Mouse (Mus musculus) cerebellum, adult 9-10 months (tissue): ENCODE data around the gene Tspan18.
A peak's percentile ranks its signal among the peaks of the same experiment; 100 is the strongest.

Experiments used
- DNase-seq: peaks from one replicate; pipeline ENCODE4 v3.0.0; 2022

Tspan18 gene

DNA sequence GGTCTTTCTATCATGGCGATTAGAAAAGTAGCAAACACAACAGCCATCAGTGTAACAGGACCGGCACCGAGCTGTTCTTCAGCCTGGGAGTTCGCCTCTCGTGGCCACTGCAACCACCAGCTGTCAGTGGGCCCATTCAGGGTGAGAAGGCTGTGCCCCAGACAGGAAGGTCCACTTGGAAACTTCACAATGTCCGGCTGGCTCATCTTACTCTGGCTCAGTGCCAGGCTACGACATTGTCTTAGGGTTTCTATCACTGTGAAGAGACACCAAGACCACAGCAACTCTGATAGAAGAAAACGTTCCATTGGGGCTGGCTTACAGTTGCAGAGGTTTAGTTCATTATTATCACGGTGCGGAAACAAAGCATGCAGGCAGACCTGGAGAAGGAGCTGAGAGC is 45.1 kb downstream of the Tspan18 start:
- DNase-seq = no peak

DNA sequence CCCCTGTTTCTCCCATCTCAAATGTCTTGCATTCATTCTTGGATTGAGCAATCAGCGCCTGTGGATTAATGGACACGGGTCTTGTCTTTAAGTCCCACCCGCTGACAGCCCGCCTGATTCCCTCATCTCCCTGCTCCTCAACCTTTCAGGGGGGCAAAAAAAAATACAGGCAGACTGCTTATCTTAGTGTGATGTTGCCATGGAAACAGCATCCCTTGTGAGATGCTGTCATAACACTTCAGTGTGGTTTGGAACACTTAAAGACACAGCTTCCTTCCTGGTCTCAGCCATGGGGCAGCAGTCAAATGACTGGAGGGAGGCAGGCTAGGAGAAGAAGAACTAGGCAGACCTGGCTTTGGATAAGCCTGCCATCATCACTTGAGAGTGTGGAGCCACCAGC is 47.0 kb downstream of the Tspan18 start:
- DNase-seq = no peak

DNA sequence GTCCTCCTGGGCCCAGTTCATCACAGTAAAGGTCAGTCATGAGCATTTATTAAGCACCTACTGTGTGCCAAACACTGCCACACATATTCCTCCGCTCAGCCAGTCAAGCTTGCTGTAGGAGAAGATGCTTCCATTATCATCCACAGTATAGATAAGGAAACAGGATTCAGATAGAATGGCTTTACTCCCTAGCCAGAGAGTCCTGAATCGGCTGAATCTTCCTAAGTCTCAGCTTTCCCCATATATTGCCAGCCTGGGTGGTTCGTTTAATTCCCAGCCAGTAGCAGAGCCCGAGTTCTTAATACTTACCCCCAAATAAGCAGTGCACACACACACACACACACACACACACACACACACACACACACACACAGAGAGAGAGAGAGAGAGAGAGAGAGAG is 47.6 kb downstream of the Tspan18 start:
- no peak for DNase-seq

DNA sequence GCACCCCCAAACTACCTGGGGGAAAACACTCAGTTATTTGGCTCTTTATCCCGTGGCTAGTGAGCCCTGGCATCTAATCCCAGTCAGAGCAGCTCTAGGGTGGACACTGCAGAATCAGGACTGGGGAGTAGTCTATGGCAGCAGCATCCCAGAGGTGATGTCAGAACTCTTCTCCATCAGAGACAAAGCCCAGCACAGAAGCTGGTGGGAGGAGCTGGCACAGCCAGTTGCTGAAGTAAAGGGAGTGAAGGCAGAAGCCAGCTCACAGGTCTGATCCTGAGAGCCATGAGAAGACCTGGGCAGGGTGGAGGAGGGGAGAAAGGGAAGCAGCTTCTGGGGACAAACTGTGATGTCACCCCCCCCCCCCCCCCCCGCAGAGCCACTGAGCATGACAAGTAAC is 48.0 kb downstream of the Tspan18 start:
- DNase-seq = no peak

DNA sequence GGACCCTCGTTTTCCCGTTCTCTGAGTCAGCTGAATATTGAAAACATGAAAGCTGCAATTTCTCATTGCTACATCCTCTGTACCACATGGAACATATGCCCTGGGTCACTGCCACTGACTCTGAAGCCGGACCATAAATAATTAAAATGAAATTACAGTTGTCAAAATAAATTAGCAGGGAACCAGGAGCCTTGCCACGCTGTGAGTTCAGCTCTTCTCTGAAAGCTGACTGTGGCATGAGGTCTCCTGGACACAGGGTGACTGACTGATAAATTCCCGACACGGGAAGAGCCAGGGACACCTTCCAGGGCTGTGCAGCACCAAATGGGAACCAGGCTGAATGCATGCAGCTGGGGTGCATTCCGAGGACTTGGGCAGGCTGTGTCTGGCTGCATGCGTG is 48.5 kb downstream of the Tspan18 start:
- DNase-seq = peak; percentile 47

DNA sequence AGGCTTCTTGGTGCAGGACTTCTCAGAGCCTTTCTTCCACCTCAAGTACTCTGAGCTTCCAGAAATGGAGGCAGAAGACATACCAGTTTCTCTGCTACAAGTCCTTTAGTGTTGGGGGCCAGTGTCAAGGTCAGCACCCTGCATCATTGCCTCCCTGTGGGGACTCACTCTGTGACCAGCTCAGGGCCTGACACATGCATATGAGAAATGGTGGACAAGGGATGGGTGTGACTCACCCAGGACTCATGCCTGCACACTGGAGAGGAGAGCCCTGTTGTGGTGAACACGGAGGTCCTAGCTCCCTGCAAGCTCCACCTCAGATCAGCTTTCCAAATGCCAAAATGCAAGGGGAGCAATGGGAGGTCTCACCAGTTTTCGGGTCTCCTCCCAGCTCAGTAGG is 49.7 kb downstream of the Tspan18 start:
- DNase-seq = no peak

DNA sequence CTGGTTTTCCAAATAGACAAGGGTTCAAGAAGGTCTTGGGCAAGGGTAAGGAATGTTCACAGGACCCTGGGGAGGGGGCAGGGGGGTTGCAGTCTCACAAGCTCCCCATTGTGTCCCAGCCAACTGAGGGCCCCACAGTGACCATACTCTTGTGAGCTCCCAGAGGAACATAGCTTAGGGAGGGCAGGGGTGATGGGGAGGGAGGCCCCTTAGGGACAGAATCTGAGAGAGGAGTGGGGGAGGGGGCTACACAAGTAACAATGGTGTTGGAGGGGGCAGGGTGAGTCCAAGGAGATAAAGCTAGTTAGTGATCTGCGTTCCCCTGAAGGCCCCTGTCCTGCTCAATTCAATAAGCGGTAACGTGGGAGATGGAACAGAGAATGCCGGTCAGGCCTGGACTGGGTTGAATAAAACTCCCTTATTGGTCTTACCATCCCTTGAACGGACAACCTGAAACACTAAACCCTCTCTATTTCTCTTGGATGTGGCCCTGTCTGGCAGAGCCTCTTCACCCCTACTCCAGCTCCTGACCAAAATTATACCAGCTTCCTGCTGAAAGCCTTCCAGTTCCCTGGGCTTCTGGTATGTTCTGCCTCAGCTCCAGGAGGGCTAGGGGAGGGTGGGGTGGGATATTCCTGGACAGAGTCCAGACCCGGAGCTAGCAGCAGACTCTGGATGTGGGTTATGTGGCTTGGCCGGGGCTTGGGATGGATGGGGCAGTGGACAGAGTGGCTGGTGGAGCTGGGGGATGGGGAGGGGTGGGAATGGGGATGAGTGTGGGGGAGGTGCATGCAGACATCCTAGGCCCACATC is 50.6 kb downstream of the Tspan18 start:
- no peak for DNase-seq

DNA sequence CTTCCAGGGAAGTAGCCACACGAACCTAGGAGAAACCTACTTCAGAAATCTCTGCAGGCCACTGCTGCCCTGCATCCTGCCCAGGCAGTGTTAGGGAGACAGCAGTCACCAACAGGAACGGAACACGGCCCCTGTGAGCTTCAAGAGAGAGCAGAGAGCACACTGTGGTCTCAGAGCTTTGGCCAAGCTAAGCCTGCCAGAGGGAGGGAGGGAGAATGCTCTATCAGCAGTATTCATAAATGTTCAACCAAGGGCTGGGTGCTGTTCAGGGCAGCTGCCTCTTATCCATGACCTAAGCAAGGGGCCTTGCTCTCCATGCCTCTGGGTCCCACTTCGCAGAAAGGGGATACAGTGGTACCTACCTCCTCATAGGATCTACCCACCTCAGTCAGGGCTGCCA is 51.7 kb downstream of the Tspan18 start:
- no peak for DNase-seq

DNA sequence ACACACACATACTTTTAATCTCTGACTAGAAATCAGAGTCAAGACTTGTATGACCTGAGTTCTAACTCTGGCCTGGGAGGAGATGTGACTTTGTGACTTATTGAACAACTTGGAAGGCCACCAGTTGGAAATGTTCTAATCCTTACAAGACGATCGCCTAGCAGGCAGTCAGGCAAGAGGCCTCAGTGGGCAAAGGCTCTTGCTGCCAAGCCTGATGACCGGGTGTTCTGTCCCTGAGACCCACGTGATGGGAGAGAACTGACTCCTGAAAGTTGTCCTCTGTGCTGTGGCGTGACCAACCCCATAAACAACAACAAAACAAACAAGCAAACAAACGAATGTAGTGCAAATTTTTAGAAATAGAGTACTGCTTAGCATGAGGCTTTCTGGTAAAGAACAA is 52.8 kb downstream of the Tspan18 start:
- DNase-seq = no peak

DNA sequence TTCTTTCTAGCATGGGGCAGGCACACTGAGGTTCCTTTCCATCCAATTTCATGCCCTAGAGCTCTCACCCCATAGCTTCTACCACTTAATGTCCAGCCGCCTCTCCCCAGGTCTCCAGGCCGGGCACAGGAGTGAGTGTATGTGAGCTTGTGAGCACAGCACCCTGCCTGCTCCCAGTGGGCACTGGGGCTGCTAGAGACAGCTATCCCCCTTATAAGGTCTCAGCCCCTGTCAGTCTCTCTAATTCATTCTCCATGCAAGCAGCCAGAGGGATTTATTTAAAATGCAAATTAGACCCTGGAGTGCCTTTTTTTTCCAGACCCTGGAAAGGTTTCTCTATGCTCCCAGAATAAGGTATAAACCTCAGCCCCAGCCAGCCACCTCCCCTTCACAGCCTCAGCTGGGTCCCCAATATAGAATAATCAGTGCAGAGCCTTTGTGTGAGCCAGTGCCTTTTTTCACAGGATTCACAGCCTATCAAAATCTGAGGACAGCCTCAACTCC is 54.1 kb downstream of the Tspan18 start:
- no peak for DNase-seq

DNA sequence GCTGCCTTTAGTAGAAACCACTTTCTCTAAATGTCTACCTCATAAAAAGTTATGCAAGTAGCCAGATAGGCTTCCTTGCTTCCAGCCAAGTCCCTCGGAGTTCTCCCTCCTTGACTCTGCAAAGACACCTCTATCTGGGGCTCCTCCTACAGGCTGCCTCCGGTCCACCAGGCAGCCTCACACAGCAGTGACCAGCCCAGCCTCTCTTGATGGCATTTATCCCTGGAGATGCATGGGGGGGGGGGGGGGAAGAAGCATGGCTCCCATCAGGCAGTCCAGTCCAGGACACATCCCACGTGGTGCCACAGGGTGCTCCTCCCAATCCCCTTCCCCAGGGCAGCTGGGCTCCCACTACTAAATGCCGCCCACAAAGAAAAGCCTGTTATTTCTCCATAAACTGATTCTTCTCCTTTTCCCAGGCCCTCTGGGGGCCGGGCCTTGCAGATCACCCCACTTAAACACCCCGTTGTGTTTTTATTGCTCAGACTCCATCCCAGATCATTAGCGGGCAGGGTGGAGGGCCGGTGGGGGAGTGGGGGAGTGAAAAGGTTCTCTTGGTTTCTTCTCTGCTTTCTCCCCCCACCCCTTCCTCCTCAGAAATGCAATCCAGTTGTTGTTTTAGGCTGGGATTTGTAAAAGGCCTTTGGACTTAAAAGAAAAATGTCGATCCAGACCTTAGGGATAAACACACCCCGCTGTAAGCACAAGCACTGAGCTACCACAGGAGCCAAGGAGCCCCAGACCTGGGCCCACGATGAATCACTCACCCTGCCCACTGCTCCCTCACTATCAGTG is 55.9 kb downstream of the Tspan18 start:
- no peak for DNase-seq

DNA sequence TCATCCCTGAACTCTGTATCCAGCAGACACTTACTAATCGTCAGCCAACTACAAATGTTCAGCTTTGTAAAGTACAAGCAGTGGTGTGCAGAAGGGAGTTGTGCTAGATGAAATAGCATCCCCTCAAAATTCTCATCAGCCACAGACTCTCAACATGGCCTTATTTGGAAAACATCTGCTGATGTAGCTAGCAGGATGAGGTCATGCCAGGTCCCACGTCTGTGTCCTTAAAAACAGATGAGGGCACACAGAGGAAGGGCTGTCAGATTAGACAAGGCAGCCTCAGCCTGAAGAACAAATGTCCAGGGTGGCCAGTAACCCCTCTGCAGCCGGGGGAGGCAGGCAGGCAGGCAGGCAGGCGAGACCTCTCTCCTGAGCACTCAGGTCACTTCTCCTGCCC is 56.8 kb downstream of the Tspan18 start:
- no peak for DNase-seq

DNA sequence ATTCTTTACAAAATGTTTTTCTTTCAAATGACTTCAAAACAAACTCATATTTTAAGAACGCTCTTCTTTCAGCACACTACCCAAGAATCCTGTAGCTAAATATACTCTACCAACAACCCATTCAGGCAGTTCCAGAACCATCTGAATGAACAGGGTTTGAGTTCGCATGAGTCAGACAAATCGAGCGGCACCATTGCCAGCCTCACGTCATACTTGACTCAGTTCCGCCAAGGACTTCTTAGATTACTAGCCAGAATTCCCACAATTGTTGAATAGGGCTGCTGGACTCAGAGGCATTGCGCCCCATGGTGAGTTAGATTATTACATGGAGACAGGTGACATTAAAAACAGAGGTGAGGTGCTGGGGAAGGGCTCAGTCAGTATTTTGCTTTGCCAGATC is 58.3 kb downstream of the Tspan18 start:
- DNase-seq = no peak

DNA sequence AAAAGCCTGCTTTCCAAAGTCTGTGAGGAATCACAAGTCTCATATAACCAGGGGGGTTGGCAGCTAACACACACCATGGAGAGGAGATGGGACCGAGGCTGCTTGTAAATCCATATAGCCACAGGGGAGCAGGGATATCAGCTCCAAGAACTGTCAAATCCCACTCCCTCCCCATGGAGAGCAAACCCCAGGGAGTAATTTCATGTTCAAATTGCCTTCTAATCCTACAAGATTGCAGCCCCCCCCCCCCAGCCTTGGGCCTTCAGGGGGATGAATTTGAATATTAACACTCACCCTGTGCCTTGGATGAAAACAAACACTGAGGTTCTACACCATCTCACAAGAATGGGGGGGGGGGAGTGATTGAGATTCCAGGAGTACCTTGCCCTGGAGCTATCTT is 60.4 kb downstream of the Tspan18 start:
- DNase-seq = no peak

DNA sequence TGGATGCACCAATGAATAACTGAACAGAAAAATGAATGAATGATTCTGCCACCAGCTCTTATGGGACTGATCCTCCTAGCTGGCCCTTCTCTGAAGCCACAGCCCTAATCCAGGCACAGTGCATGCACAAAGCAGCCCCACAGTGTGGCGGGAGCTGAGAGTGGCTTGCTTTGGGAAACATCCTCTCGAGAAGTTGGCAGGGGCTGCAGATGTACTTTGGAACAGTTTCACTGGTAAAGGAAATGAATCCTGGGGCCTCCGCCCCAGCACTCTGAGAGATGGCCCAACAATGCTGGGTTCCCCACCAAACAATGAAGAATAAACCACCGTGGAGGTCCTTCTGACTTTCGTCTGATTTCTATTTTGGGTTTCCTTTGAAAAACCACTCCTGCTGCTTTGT is 64.2 kb downstream of the Tspan18 start:
- no peak for DNase-seq

DNA sequence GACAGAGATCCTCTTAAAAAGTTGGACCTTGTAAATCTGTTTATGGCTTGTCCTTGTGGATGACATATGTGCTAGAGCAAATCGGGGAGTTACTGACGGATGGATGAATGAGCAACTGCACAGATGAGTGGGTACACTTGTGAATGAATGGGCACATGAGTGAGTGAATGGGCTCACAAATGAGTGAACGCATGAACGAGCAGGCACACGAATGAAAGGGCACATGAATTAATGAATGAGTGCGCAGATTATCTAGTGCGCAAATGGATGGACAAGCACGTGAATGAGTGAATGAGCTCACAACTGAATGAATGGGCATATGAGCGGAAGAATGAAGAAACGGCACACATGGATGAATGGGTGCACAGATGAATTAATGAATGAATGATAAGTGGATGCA is 64.7 kb downstream of the Tspan18 start:
- no peak for DNase-seq

DNA sequence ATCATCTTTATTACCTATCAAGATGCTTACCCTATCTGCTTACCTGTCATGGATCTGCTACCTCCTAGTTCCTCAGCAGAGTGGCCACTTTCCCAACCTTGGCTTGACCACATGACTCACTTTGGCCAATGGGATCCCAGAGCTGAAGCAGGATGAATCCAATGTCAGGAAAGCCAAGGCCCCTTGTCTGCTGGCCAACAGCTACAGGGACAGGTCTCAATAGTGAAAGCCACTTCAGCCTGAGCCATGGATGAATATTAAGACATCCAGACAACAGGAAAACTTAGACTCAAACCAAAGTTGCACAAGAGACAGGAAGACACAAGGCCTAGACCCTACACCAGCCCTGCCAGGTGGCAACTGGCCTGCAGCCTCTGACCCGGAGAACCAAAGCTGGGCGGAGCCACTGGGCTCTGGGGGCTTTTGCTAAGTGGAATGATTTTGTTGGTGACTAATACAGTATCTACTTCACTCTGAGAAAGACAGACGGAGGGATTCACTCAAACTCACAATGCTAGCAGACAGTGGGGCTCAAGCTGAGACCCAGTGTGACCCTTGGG is 65.5 kb downstream of the Tspan18 start:
- DNase-seq = no peak

DNA sequence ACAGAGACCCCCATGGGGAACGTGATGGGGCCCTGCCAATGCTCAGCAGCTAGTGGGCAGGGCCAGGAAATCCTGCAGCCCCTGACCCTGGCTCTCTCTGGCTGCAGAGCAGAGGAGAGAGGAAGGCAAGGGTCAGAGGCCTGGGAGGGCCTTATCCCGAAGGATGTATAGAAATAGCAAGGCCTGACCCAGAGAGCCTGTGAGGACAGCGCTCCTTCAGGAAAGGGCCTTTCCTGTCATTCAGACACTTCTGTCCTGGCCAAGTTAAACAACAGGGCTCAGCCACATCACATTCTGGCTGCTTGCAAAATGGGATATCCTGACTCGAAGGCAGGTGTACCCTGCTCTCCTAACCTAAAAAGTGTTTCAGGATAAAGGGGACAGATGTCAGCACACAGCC is 66.5 kb downstream of the Tspan18 start:
- no peak for DNase-seq

DNA sequence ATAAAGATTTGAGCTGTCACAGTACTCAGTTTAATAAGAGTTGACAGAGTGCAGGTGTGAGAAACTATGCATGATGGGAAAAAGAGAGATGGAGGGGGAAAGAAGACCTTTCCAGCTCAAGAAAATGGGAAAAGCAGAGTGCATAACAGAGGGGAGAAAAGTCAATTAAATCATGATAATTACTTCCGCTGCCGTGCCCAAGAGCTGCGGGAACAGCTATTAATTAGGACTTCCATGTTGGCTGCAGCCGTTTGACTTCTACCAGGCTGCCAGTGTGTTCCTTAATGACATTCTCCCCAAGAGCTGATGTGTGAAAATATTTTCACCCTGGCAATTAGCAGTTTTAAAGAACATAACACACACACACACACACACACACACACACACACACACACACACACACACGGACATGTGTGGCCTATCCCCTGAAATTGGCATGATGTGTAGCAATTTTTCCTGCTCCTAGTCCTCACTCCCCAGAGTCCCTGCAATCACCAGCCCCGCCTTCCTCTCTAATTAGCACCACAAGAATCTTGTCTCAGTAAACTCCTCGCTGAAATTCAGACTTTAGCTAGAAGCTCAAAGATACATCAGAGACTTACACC is 67.6 kb downstream of the Tspan18 start:
- no peak for DNase-seq

DNA sequence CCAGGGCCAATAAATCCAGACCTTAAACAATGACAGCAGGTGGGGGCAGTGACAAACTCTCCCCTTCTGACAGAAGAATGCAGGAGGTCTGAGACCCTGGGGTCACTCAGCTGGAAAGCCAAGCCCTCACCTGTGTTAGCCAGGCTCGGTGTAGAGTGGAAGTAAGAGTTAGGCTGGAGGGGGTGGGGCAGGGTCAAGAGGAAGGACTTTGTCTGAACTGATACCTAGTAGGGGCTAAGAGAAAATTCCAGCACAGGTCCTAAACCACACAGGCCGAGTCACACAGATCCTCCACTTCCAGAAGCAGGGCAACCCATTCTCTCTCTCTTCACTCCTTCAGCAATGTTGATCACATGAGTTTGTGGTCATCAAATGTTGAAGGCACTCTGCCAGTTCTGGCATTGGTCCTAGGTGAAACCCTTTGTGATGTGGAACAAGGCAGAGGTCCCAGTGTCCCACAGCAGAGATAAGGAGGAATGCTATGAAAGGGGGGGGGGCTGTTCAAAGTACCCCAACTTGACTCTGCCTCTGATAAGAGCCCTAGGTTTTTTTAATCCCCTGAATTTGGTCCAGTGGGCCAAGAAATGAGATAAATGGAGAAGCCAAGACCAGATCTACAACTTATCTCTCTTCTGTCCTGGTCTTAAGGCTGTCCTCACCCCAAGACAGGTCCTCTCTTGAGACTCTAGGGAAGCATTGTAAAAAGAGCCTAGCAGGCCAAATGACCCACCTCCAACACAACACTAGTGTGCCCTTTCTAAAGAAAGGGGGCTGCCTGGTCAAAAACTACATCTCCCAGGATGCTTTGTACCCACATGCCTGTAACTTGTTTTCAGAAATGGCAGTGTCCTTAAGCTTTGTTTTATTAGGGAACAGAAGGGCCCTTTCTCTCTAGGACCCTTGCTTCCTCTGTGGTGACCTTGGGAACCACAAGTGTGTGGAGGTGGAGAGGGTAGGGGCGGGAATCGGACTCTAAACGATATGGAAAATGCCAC is 71.7 kb downstream of the Tspan18 start:
- DNase-seq = no peak

DNA sequence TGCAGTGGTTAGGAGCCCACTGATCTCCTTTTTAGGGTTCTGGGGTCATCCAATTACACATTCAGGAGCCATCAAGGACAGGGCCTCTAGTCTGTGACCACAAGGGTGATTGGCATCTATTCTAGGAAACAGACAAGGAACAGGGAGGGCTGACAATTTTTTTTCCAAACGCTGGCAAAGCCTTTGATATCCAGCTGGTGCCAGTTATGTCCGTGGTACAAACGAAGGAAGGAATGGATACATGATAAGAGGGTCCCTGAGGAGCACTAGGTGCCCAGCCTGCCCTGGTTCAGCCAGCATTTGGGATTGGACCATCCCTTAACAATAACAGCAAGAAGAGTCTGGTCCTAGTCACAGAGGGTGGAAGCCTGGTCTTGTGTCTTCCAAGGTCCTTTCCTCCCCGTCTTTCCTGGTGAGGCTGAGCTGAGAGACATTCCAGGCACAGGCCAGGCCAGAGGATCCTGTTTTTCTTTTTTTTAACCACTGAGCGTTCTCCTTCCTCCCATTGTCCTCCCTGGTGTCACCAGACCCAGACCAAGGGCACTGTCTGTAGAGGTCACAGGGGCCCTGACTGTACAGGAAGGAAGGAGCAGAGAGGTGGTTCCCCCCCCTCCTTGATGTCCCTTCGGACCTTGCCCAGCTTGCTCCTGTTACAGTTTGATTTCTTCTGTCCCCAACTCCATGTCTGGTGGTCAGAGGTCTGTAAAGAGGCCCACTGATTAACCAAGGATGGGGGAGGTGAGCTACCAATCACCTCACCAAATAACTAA is 72.6 kb downstream of the Tspan18 start:
- no peak for DNase-seq
